9 mouse cellular contexts compared by ENCODE assay signal in genomic region chr15:77955440-77956403, GRCm38 (mm10). TPM values are rescaled to one million over a fixed set of nuclear protein-coding genes. Genes with fewer than 3 reads are reported as not detected.
DNase-seq lines count a peak whose midpoint lies in the region; ATAC-seq and TF ChIP-seq lines count a peak whose summit lies in the region.
"Had no signal": no experiment of that assay in that cellular context is flagged by ENCODE, and none has a peak within 500 bp of the region (broad histone marks: within the 10 kb centered on the region; RNA-seq: fewer than 3 reads in every experiment).

No protein-coding gene starts in this region.

- no peaks in the 10 kb centered on the region for H3K9me3 ChIP-seq in heart, embryonic 12.5 days (replicated peaks)
- H3K9me3 ChIP-seq in ES-E14 (ENCODE audit: control insufficient read depth, insufficient read depth, low read depth, low read length), result no peaks in the 10 kb centered on the region
- no peaks in the 10 kb centered on the region for H3K9me3 ChIP-seq in hindbrain, embryonic 15.5 days
- no peaks in the 10 kb centered on the region for H3K9me3 ChIP-seq in megakaryocyte, embryonic 14.5 days
- H3K9me3 ChIP-seq in stomach, embryonic 16.5 days (replicated peaks; ENCODE audit: control insufficient read depth, low read length), result no peaks in the 10 kb centered on the region

- no peak overlapping the region for H3K27ac ChIP-seq in heart, embryonic 12.5 days (ENCODE audit: poor library complexity, severe bottlenecking)
- H3K27ac ChIP-seq in ES-E14 (ENCODE audit: insufficient read depth, low read depth, low read length, poor library complexity, severe bottlenecking), result no peak overlapping the region
- no peak overlapping the region for H3K27ac ChIP-seq in cortical plate, adult 2 months (ENCODE audit: insufficient read depth, low read length)
- H3K27ac ChIP-seq in hindbrain, embryonic 15.5 days (replicated peaks), result peak overlapping the region; percentile 79
- H3K27ac ChIP-seq in stomach, embryonic 16.5 days (ENCODE audit: low read length), result no peak overlapping the region

- H3K4me3 ChIP-seq in heart, embryonic 12.5 days, result peak overlapping the region; percentile 50
- peak overlapping the region; percentile 67 to 77 for H3K4me3 ChIP-seq in ES-E14 (ENCODE audit: insufficient read depth in 1 of 2, low read depth in 1 of 2, low read length in 2 of 2, poor library complexity in 1 of 2, severe bottlenecking in 1 of 2)
- H3K4me3 ChIP-seq in cortical plate, adult 2 months (ENCODE audit: insufficient read depth, low read length), result peak overlapping the region; percentile 43
- peak overlapping the region; percentile 60 for H3K4me3 ChIP-seq in hindbrain, embryonic 15.5 days
- peak overlapping the region; percentile 92 for H3K4me3 ChIP-seq in megakaryocyte, embryonic 14.5 days (replicated peaks)
- H3K4me3 ChIP-seq in stomach, embryonic 16.5 days (replicated peaks; ENCODE audit: low read length), result peak overlapping the region; percentile 51

- WGBS in heart, embryonic 12.5 days, result 9% methylated on average over 52 of the region's 52 CpGs
- WGBS in hindbrain, embryonic 15.5 days, result 9% methylated on average over 52 of the region's 52 CpGs
- WGBS in stomach, embryonic 16.5 days, result 8% methylated on average over 52 of the region's 52 CpGs

- H3K4me2 ChIP-seq in heart, embryonic 12.5 days, result peak overlapping the region; percentile 74
- peak overlapping the region; percentile 96 for H3K4me2 ChIP-seq in hindbrain, embryonic 15.5 days
- H3K4me2 ChIP-seq in stomach, embryonic 16.5 days (ENCODE audit: low read depth, low read length), result peak overlapping the region; percentile 78

- peaks cover 34% of the 10 kb centered on the region for H3K27me3 ChIP-seq in heart, embryonic 12.5 days (replicated peaks)
- no peaks in the 10 kb centered on the region for H3K27me3 ChIP-seq in hindbrain, embryonic 15.5 days
- H3K27me3 ChIP-seq in megakaryocyte, embryonic 14.5 days (replicated peaks), result peaks cover 6% of the 10 kb centered on the region
- H3K27me3 ChIP-seq in stomach, embryonic 16.5 days (ENCODE audit: control insufficient read depth, insufficient read depth, low read length), result peaks cover 12% of the 10 kb centered on the region
- H3K27me3 ChIP-seq: Patski had no signal

- H3K36me3 ChIP-seq in heart, embryonic 12.5 days, result peaks cover 26% of the 10 kb centered on the region
- H3K36me3 ChIP-seq in ES-E14 (ENCODE audit: control insufficient read depth, insufficient read depth, low read length, poor library complexity, severe bottlenecking), result peaks cover 33% of the 10 kb centered on the region
- peaks cover 33% of the 10 kb centered on the region for H3K36me3 ChIP-seq in hindbrain, embryonic 15.5 days
- H3K36me3 ChIP-seq in megakaryocyte, embryonic 14.5 days (replicated peaks; ENCODE audit: low read length), result peaks cover 66% of the 10 kb centered on the region
- peaks cover 18% of the 10 kb centered on the region; the same call in 1 of the 2 replicates for H3K36me3 ChIP-seq in stomach, embryonic 16.5 days (ENCODE audit: control insufficient read depth, insufficient read depth, low read length)

- peak overlapping the region; percentile 49 for H3K9ac ChIP-seq in heart, embryonic 12.5 days
- H3K9ac ChIP-seq in ES-E14 (ENCODE audit: insufficient read depth, low read depth, low read length, poor library complexity, severe bottlenecking), result peak overlapping the region; percentile 46
- H3K9ac ChIP-seq in hindbrain, embryonic 15.5 days, result peak overlapping the region; percentile 63
- H3K9ac ChIP-seq in stomach, embryonic 16.5 days (ENCODE audit: low read length), result peak overlapping the region; percentile 65

- no peak for TF ChIP-seq POLR2A in cortical plate, adult 2 months (IDR thresholded peaks at IDR 0.05; ENCODE audit: extremely low read depth, insufficient read depth, low read length)

- peaks cover 19% of the 10 kb centered on the region for H3K4me1 ChIP-seq in heart, embryonic 12.5 days (replicated peaks)
- H3K4me1 ChIP-seq in ES-E14 (ENCODE audit: control insufficient read depth in 2 of 2, insufficient read depth in 2 of 2, low read length in 2 of 2, poor library complexity in 1 of 2), result peaks cover 0 to 10% of the 10 kb centered on the region in 2 experiments; a peak in 2 of 4 replicates
- peaks cover 3% of the 10 kb centered on the region; the same call in 1 of the 2 replicates for H3K4me1 ChIP-seq in cortical plate, adult 2 months (ENCODE audit: control insufficient read depth, insufficient read depth, low read length)
- peaks cover 35% of the 10 kb centered on the region for H3K4me1 ChIP-seq in hindbrain, embryonic 15.5 days (replicated peaks)
- H3K4me1 ChIP-seq in megakaryocyte, embryonic 14.5 days, result peaks cover 37% of the 10 kb centered on the region
- H3K4me1 ChIP-seq in stomach, embryonic 16.5 days (ENCODE audit: control insufficient read depth, insufficient read depth, low read length), result peaks cover 8% of the 10 kb centered on the region; the same call in 1 of the 2 replicates

- DNase-seq in heart, adult 18-20 months, result no peak
- DNase-seq in ES-E14 (ENCODE audit: low read depth, low spot score) (no peak), adipocyte (ENCODE audit: low spot score) (no peak)

- ATAC-seq in heart, embryonic 12.5 days (ENCODE audit: insufficient number of reproducible peaks, low FRiP score), result no peak
- ATAC-seq in hindbrain, embryonic 15.5 days (ENCODE audit: low FRiP score, low read depth), result peak; percentile 55
- ATAC-seq in stomach, embryonic 16.5 days (ENCODE audit: insufficient read depth, low FRiP score), result peak; percentile 23; the same call in 1 of the 2 replicates
- ATAC-seq: Patski had no signal

- no peak for TF ChIP-seq CTCF in cortical plate, adult 2 months (IDR thresholded peaks at IDR 0.05; ENCODE audit: extremely low read depth, insufficient read depth, low read length)

- in situ Hi-C loops in ES-E14 (cut with MboI; ENCODE audit: low sequenced_read_pairs in 2 of 2, unreplicated experiment in 2 of 2), result no loop called here

TF ChIP-seq in ES-E14, 5 proteins besides CTCF, POLR2A, EP300 and RAD21:
- TF ChIP-seq ZNF384 (IDR thresholded peaks at IDR 0.05; ENCODE audit: low read depth, low read length), result no peak
- TF ChIP-seq MAFK (IDR thresholded peaks at IDR 0.05; ENCODE audit: insufficient read depth, low read depth, low read length), result no peak
- peak; percentile 8; the same call in 1 of the 2 replicates for TF ChIP-seq HCFC1 (IDR thresholded peaks at IDR 0.05; ENCODE audit: borderline replicate concordance, insufficient read depth, low read length)

RNA-seq across cellular contexts. Expression of gene Foxred2, which starts 0.8 kb away (rescaled TPM):
- 1.1 and 1.3 TPM in 2 replicates for polyA plus RNA-seq in heart, embryonic 12.5 days (2016; fragmentation: Nextera tagmentation; extraction: Ambion mirVana)
- 1 to 10 TPM in 1 of 2 experiments, under 1 TPM in 1; 0.67 to 1.3 TPM for total RNA-seq in heart, adult 18-20 months (2021)
- total RNA-seq in ES-E14 (2012; rRNA removed), result 21.9 and 33.6 TPM in 2 replicates
- polyA plus RNA-seq in cortical plate, adult 2 months (2012; rRNA removed), result 14.4 and 15.2 TPM in 2 replicates
- 8.5 and 9.1 TPM in 2 replicates for polyA plus RNA-seq in hindbrain, embryonic 15.5 days (2015; fragmentation: Nextera tagmentation; extraction: Ambion mirVana)
- polyA plus RNA-seq in megakaryocyte, embryonic 14.5 days (2012; ENCODE audit: insufficient read depth, low replicate concordance), result 0.66 TPM in 1 of 2 replicates, not detected in the other
- polyA plus RNA-seq in stomach, embryonic 16.5 days (2015; fragmentation: Nextera tagmentation; extraction: Ambion mirVana), result 2.9 and 3.3 TPM in 2 replicates

RNA-seq across cellular contexts. Expression of gene Eif3d, which starts 14.9 kb away (rescaled TPM):
- 157 and 162 TPM in 2 replicates for polyA plus RNA-seq in heart, embryonic 12.5 days (2016; fragmentation: Nextera tagmentation; extraction: Ambion mirVana)
- 10 to 100 TPM; 67.3 to 67.9 TPM for total RNA-seq in heart, adult 18-20 months (2021)
- 340 and 419 TPM in 2 replicates for total RNA-seq in ES-E14 (2012; rRNA removed)
- polyA plus RNA-seq in cortical plate, adult 2 months (2012; rRNA removed), result 106 and 111 TPM in 2 replicates
- 170 TPM in 2 replicates for polyA plus RNA-seq in hindbrain, embryonic 15.5 days (2015; fragmentation: Nextera tagmentation; extraction: Ambion mirVana)
- polyA plus RNA-seq in megakaryocyte, embryonic 14.5 days (2012; ENCODE audit: insufficient read depth, low replicate concordance), result 15.2 and 40.0 TPM in 2 replicates
- polyA plus RNA-seq in stomach, embryonic 16.5 days (2015; fragmentation: Nextera tagmentation; extraction: Ambion mirVana), result 182 and 186 TPM in 2 replicates

RNA-seq across cellular contexts. Expression of gene Txn2, which starts 26.9 kb away (rescaled TPM):
- polyA plus RNA-seq in heart, embryonic 12.5 days (2016; fragmentation: Nextera tagmentation; extraction: Ambion mirVana), result 228 and 231 TPM in 2 replicates
- 100 to 1,000 TPM; 291 to 304 TPM for total RNA-seq in heart, adult 18-20 months (2021)
- 90.3 and 91.1 TPM in 2 replicates for total RNA-seq in ES-E14 (2012; rRNA removed)
- polyA plus RNA-seq in cortical plate, adult 2 months (2012; rRNA removed), result 192 and 197 TPM in 2 replicates
- polyA plus RNA-seq in hindbrain, embryonic 15.5 days (2015; fragmentation: Nextera tagmentation; extraction: Ambion mirVana), result 211 and 212 TPM in 2 replicates
- 186 and 405 TPM in 2 replicates for polyA plus RNA-seq in megakaryocyte, embryonic 14.5 days (2012; ENCODE audit: insufficient read depth, low replicate concordance)
- polyA plus RNA-seq in stomach, embryonic 16.5 days (2015; fragmentation: Nextera tagmentation; extraction: Ambion mirVana), result 232 and 253 TPM in 2 replicates
